Mouse (Mus musculus) central nervous system, embryonic 14 days (tissue): Measurements from ENCODE around the gene Vmn1r41. TPM values are rescaled to one million over a fixed set of nuclear protein-coding genes. Genes with fewer than 3 reads are reported as not detected.

ENCODE experiments used
- polyA plus RNA-seq: library from polyadenylated mRNA; depleted of rRNA; stranded (reverse); fragments of >200 nt; gene quantifications from 2 replicates; pipeline ENCODE4 v1.2.3, GENCODE M21; 2012; rRNA removed

The Vmn1r41 gene
- not detected in 2 replicates for polyA plus RNA-seq

DNA sequence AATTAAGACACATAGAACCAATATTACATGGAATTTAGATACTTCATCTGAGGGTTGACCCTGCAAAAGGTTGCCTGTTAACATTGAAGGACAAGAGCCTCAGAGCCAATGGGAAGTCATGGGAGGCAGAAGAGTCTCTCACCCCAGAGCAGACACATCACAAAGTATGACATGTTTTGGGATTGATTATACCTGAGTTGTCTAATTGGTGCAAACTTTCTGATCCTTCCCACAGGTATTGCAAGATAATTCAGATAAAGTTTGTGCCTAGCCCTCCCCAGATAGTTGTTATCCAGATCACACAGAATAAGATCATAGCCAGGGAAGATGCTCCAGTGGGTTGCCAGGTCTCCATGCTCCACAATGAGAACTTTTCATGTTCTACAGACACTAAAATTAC is at the start of gene Vmn1r41:
Vmn1r41 (plus strand) TSS at position 301 of the 400 bp plus-strand sequence.

DNA sequence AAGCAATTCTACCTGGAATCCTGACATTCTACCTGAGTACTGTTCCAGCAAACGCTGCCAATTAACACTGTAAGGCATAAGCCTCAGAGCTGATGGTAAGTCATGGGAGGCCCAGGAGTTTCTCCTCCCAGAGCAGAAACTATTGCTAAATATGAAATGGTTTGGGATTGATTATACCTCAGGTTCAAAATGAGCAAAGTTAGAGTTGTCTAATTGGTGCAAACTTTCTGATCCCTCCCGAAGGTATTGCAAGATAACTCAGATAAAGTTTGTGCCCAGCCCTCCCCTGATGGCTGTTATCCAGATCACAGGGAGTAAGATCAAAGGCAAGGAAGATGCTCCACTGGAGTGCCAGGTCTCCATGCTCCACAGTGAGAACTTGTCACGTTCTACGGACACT is 33.3 kb upstream of the Vmn1r41 start, which contains the start of gene Vmn1r40:
Vmn1r40 (plus strand) TSS at position 301 of the 400 bp plus-strand sequence.

Other genes with a start within 250 kb of the Vmn1r41 start
- gene Chchd6, start 145.1 kb upstream of the Vmn1r41 start, polyA plus RNA-seq: 121 and 125 TPM in 2 replicates
- gene Txnrd3, start 96.8 kb upstream of the Vmn1r41 start, polyA plus RNA-seq: 9.3 and 9.5 TPM in 2 replicates
- gene Vmn1r40, start 33.2 kb upstream of the Vmn1r41 start, polyA plus RNA-seq: not detected in 2 replicates
- not detected in 2 replicates for gene Vmn1r42, start 135.6 kb downstream of the Vmn1r41 start, polyA plus RNA-seq
- gene Vmn1r43, start 135.6 kb downstream of the Vmn1r41 start, polyA plus RNA-seq: not detected in 2 replicates
- gene Vmn1r44, start 142.9 kb downstream of the Vmn1r41 start, polyA plus RNA-seq: not detected in 2 replicates
- not detected in 2 replicates for gene Vmn1r45, start 199.8 kb downstream of the Vmn1r41 start, polyA plus RNA-seq
- not detected in 2 replicates for gene Vmn1r46, start 228.5 kb downstream of the Vmn1r41 start, polyA plus RNA-seq